Mouse (Mus musculus) activated CD4-positive, CD25-positive, alpha-beta regulatory T cell, adult 4 months (primary cell): ENCODE results near the gene Sit1. TPM values are rescaled to one million over a fixed set of nuclear protein-coding genes. Genes with fewer than 3 reads are reported as not detected.
"Not testable (repeated sequence)": the region's sequence is repeated elsewhere in the genome, so short reads cannot be mapped to it uniquely, and the experiment has no call there.

ENCODE experiments used
- ATAC-seq: one replicate; pipeline ENCODE4 v1.8.0; 2017
- polyA plus RNA-seq, 2 experiments: library from polyadenylated mRNA; unstranded; fragments of 100-300 nt; shearing (Covaris generic); gene quantifications; one replicate each; pipeline ENCODE4 v1.2.1; 2017

Gene Sit1
- polyA plus RNA-seq, 2 experiments from 2014 or later, result 145 to 163 TPM

DNA sequence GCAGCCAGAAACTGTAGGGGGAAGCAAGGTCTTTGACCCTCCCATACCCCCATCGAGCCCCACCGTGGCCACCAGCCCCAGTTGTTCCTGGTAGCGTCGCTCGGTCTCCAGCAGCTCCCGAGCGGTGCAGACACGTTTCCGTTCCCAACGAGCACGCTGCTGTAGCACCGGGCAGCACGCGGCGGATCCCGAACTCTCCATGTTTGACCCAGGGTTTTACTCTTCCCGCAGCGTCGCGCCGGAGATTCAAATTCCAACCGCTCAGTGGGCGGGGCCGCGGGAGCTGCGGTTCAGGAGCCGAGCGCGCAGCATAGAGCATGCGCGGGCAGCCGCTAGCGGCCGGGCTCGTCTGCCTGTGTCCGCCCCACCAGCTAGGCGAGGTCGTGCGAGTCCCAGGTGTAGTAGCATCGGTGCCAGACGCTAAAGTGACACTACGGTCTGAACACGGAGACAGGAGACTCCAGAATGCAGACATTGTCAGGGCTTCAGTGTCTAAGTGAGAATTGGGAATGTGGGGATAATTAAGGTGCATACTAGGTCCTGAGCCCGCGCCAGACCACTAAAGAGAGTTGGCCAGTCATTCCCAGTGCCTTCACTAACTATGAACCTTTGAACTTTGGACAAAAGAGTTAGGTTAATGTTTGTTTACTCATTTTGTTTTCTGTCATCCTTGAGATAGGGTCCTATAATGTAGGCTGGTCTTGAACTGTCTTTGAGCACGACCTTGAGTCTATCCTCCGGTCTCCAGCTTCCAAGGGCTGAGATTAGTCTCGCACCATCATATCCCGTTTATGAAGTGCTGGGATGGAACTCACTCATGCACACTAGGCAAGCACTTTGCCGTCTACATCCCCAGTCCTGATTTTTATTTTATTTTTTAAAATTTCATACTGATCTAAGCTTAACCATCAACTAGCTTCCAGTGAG lies 16.1 kb upstream of the Sit1 start, which contains the start of gene Arhgef39:
Gene Arhgef39, minus strand, starts transcription at position 289 of the 927 bp plus-strand sequence.
- peak; percentile 55 for ATAC-seq

DNA sequence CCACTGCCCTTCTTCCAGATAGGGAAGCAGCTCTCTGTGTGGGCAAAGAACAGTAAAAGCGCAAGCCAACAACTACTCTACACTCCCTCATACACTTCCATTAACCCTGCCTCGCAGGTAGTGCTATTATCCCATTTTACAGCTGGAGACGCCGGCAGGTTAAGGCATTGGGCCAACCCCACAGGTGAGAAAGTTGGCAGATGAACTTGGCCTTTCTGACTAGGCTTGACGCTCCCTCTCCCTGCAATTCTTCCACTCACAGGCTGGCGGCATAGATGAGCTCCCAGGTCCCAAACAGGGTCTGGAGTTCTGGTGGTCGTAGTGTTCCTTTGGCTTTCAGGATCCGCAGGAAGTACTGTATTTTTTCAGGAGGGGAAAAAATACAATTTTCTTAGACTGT lies 15.4 kb upstream of the Sit1 start:
- ATAC-seq, result no peak

- no peak for ATAC-seq
These were observed 14.4 kb upstream of the Sit1 start for GRCm38 (mm10) chr4:43497946-43498345.

DNA sequence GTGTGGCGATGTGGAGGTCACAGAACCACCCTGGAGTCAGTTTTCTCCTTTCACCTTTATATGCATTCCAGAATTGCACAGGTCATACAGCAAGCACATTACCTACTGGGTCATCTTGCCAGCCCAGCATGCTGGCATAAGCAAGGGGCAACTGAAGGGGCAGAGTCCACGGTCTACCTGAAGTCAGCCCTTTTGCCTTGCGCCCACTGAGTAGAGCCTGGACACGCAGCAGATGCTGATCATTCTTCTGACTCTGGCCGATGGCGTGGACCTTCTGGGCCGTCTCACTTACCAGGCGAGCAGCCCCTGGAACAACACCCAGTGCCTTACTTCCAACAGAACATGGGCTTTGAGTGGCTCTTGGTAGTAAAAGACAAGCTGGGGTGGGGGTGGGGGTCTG lies 13.9 kb upstream of the Sit1 start:
- no peak for ATAC-seq

- ATAC-seq, result no peak
These were observed 13.1 kb upstream of the Sit1 start for GRCm38 (mm10) chr4:43496587-43496986.

GRCm38 (mm10) chr4:43493846-43494240 lies 10.3 kb upstream of the Sit1 start:
- ATAC-seq, result no peak

DNA sequence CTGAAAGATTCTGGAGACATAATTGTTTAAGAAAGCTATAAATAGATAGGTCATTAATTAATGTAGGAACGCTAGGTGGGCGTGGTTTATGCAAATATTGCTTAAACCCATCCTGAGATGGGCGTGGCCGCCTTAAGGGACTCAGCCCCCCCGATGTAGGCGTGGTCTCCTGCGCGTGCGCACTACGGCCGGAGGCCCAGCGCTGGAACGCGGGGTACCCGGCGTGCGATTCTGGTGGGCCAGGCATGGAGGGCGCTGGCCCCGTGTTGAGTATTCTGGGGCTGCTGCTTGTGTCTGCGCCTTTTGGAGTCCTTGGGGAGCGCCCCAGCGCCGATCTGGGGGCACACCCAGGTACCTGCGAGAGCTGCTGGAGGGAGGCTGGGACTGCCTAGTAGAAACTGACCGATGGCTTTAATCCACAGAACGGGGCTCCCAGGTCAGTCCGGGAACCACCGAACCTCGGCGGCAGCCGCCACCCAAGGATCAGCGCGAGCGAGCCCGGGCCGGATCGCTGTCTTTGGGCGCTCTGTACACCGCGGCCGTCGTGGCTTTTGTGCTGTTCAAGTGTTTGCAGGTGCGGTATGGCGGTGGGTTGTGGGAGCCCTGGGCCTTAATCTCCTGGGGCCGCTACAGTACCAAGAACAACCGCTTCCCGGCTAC lies 9.8 kb upstream of the Sit1 start:
- ATAC-seq, result peak; percentile 40

- ATAC-seq, result peak; percentile 94
These were observed 9.3 kb upstream of the Sit1 start, which contains the start of gene Ccdc107 for GRCm38 (mm10) chr4:43492821-43493185. Ccdc107 (plus strand) TSS chr4:43492900.

DNA sequence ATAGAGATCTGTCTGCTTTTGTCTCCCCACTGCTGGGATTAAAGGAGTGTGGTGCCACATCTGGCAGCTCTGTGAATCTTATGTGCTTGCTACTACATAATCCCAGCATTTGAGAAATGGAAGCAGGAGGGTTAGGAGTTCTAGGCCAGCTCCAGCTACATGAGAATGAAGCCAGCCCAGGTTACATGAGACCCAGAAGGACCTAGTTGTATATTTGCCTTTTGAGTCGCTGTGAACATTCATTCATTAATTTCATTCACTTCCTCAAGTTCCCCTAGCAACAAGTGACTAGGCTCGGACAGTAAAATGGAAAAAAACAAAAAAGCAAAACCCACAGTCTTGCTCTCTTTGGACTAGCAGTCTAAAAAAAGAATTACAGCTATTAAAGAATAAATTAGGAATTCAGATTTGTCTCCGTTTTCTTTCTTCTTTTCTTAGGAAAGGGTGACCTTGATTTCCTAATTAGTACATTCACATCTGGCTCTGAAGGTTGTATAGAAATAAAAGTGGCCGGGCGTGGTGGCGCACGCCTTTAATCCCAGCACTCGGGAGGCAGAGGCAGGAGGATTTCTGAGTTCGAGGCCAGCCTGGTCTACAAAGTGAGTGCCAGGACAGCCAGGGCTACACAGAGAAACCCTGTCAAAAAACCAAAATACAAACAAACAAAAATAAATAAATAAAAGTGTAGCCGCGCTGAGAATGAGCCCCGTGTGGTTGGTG lies 8.7 kb upstream of the Sit1 start:
- ATAC-seq, result no peak

DNA sequence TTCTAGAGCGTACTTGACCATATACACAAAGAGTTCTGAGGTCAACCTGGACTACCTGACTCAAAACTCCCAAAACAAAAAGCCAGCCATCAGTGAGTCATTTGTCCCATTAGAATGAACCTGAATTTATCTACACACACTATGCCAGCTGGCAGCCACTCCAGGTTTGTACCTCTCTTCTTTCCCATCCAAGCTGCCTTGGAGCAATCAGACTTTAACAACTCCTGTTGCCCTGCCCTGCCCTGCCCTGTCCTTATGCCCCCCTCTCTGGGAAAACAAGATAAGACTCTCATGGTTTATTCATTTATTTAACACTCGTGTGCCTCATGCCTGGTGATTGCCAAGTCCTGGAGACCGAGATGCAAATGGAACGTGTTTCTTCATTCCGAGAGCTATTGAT lies 7.3 kb upstream of the Sit1 start:
- ATAC-seq, result no peak

DNA sequence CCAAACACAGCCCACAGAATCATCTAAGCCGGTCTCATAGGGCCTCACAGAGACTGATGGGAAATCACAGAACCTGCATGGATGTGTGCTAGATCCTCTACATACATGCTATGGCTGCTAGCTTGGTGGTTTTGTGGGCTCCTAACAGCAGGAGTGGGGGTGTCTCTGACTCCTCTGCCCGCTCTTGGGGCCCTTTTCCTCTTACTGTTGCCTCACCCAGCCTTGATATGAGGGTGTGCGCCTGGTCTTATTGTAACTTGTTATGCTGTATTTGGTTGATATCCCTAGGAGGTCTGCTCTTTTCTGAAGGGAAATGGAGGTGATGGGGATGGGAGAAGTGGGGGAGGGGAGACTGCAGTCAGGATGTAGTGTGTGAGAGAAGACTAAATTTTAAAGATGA lies 6.1 kb upstream of the Sit1 start:
- ATAC-seq, result no peak

DNA sequence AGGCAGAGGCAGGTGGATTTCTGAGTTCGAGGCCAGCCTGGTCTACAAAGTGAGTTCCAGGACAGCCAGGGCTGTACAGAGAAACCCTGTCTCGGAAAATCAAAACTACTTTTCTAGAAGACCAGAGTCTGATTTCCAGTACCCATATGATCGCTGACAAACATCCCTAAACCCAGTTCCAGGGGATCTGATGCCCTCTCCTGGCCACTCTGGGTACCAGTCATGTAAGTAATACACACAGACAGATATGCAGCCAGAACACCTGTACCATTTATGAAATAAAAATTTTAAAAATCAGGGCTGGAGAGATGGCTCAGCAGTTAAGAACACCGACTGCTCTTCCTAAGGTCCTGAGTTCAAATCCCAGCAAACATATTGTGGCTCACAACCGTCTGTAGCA lies 2.1 kb upstream of the Sit1 start:
- ATAC-seq, result not testable (repeated sequence)

GRCm38 (mm10) chr4:43482591-43482990 lies 943 bp downstream of the Sit1 start:
- no peak for ATAC-seq

- ATAC-seq, result peak; percentile 53
These were observed 1.6 kb downstream of the Sit1 start for GRCm38 (mm10) chr4:43481894-43482456.

DNA sequence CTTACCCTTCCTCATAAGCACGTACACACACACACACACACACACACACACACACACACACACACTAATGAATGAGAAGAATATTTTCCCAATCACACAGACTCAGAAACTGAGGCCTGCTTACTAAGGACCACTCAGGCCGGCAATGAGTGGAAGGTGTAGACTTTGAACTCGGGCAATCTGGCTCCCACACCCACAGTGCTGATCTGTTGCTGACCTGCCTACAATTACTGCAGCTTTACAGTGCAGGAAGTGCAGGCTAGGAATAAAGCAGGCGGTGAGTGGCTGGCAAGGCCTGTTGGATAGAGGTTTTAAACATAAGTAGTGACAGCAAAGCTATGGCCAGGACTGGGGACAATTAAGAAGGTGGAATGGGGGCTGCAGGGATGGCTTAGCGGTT lies 2.5 kb downstream of the Sit1 start:
- ATAC-seq, result no peak

GRCm38 (mm10) chr4:43478906-43479832 lies 4.4 kb downstream of the Sit1 start:
- ATAC-seq, result no peak

DNA sequence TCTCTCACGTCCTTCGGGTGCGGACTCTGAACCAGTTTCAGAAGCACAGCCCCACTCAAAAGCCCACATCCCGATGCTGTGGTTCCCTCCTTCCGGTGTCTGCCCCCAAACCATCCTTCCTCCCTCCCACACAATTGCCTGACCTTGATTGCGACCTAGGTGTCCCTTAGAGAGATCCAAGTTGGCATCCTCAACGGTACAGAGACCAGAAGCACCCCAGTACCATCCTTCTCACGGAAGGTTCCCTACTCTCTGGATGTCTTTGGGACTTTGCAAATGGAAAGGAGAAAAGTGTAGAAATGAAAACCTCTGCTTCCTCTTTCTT lies 5.0 kb downstream of the Sit1 start:
- peak; percentile 61 for ATAC-seq

GRCm38 (mm10) chr4:43477857-43478533 lies 5.5 kb downstream of the Sit1 start:
- peak; percentile 53 for ATAC-seq

GRCm38 (mm10) chr4:43476604-43477003 lies 6.9 kb downstream of the Sit1 start:
- no peak for ATAC-seq

GRCm38 (mm10) chr4:43473636-43474035 lies 9.9 kb downstream of the Sit1 start:
- ATAC-seq, result no peak

DNA sequence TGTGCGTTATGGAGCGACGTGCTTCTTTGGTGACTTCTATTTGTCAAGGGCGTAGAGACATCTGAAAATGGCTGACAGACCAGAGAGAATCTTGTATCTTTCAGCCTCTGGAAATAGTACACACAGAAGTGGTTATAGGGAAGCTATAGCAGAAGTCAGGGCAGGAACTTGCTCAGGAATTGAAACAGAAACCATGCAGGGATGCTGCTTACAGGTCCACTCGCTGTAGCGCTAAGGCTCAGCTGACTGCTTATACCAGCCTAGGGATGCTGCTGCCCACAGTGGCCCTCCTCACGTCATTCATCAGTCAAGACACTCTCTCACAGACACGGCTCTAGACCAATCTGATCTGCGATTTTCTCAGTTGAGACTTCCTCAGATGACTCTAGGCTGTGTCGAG lies 13.2 kb downstream of the Sit1 start:
- no peak for ATAC-seq
